Mouse (Mus musculus): ENCODE measurements around the gene Gsta2. TPM values are rescaled to one million over a fixed set of nuclear protein-coding genes. Genes with fewer than 3 reads are reported as not detected.
"Not testable (repeated sequence)": the region's sequence is repeated elsewhere in the genome, so short reads cannot be mapped to it uniquely, and the experiment has no call there.

Gene Gsta2
- polyA plus RNA-seq, 1 experiment from 2014 or later = 0.20 TPM

DNA sequence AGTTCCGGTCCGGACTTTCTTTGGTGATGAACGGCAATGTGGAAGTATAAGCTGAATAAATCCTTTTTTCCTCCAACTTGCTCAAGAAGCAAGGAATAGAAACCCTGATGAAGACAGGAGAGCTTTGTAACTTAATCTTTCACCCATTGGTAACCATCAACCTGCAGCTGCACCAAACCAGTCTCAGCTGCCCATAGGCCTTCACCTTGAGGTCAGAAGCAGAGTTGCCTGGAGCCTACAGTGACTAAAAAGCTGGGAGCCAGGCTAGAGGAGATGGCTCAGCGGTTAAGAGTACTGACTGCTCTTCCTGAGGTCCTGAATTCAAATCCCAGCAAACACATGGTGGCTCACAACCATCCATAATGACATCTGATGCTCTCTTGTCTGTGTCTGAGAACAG, 13.1 kb downstream of the Gsta2 start:
- not testable (repeated sequence) for ATAC-seq (replicated peaks; ENCODE audit: extremely low read depth, insufficient read depth, low FRiP score); H3K36me3 ChIP-seq (ENCODE audit: control insufficient read depth, insufficient read depth); H3K4me3 ChIP-seq (ENCODE audit: low read length); H3K4me1 ChIP-seq (ENCODE audit: control insufficient read depth, insufficient read depth, low read length); H3K27ac ChIP-seq (ENCODE audit: low read length); H3K9me3 ChIP-seq (replicated peaks; ENCODE audit: control insufficient read depth, low read length); H3K9ac ChIP-seq (ENCODE audit: low read length); H3K27me3 ChIP-seq (ENCODE audit: control insufficient read depth, insufficient read depth, low read length); H3K4me2 ChIP-seq (ENCODE audit: low read depth, low read length)
- WGBS = 85% methylated on average over 4 of the region's 4 CpGs

GRCm38 (mm10) chr9:78340324-78340723, 15.3 kb downstream of the Gsta2 start:
- H3K36me3 ChIP-seq (ENCODE audit: control insufficient read depth, insufficient read depth); H3K4me3 ChIP-seq (ENCODE audit: low read length); H3K4me2 ChIP-seq (ENCODE audit: low read depth, low read length); H3K27ac ChIP-seq (ENCODE audit: low read length); H3K9me3 ChIP-seq (replicated peaks; ENCODE audit: control insufficient read depth, low read length); H3K9ac ChIP-seq (ENCODE audit: low read length); H3K27me3 ChIP-seq (ENCODE audit: control insufficient read depth, insufficient read depth, low read length); H3K4me1 ChIP-seq (ENCODE audit: control insufficient read depth, insufficient read depth, low read length); ATAC-seq (replicated peaks; ENCODE audit: extremely low read depth, insufficient read depth, low FRiP score): not testable (repeated sequence)
- 15% methylated on average over 8 of the region's 8 CpGs for WGBS

GRCm38 (mm10) chr9:78337050-78337449, 18.5 kb downstream of the Gsta2 start:
- ATAC-seq (replicated peaks; ENCODE audit: extremely low read depth, insufficient read depth, low FRiP score); H3K36me3 ChIP-seq (ENCODE audit: control insufficient read depth, insufficient read depth): not testable (repeated sequence)

DNA sequence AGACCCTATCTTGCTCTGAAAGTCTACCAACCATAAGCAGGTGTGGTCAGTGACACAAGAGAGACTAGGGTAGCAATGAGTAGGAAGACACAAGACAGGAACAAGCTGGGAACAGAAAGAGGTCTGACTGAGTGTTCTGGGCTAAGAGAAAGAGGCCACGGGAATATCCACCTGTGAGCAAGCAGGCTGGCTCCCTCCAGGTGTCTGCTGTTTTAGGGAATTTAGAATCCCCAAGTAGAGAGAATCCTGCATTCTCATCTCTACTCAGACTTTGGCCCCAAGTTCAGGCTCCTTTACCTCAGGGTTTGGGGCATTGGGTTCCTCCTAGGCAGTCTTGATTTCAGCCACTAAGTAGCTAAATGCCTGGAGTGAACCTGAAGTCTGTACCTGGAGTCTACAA, 28.3 kb downstream of the Gsta2 start, which contains the start of gene Omt2b:
Gene Omt2b (plus strand): TSS at position 301 of the 400 bp plus-strand sequence.
- H3K4me2 ChIP-seq (ENCODE audit: low read depth, low read length); H3K36me3 ChIP-seq (ENCODE audit: control insufficient read depth, insufficient read depth); ATAC-seq (replicated peaks; ENCODE audit: extremely low read depth, insufficient read depth, low FRiP score); H3K27ac ChIP-seq (ENCODE audit: low read length); H3K4me1 ChIP-seq (ENCODE audit: control insufficient read depth, insufficient read depth, low read length); H3K9me3 ChIP-seq (replicated peaks; ENCODE audit: control insufficient read depth, low read length); H3K27me3 ChIP-seq (ENCODE audit: control insufficient read depth, insufficient read depth, low read length); H3K9ac ChIP-seq (ENCODE audit: low read length); H3K4me3 ChIP-seq (ENCODE audit: low read length): not testable (repeated sequence)
- 78% methylated on average over 1 of the region's 1 CpGs for WGBS

More at GRCm38 (mm10) chr9:78337050-78337449, 18.5 kb downstream of the Gsta2 start:
- not testable (repeated sequence) for H3K4me1 ChIP-seq (ENCODE audit: control insufficient read depth, insufficient read depth, low read length); H3K4me2 ChIP-seq (ENCODE audit: low read depth, low read length); H3K27ac ChIP-seq (ENCODE audit: low read length); H3K9me3 ChIP-seq (replicated peaks; ENCODE audit: control insufficient read depth, low read length); H3K4me3 ChIP-seq (ENCODE audit: low read length); H3K9ac ChIP-seq (ENCODE audit: low read length); H3K27me3 ChIP-seq (ENCODE audit: control insufficient read depth, insufficient read depth, low read length)

GRCm38 (mm10) chr9:78319499-78319898, 36.1 kb downstream of the Gsta2 start:
- 21% methylated on average over 1 of the region's 1 CpGs for WGBS
- no peak overlapping the region for H3K4me2 ChIP-seq (ENCODE audit: low read depth, low read length)
- no peaks in the 10 kb centered on the region for H3K36me3 ChIP-seq (ENCODE audit: control insufficient read depth, insufficient read depth)
- ATAC-seq (replicated peaks; ENCODE audit: extremely low read depth, insufficient read depth, low FRiP score) = no peak
- H3K9me3 ChIP-seq (replicated peaks; ENCODE audit: control insufficient read depth, low read length) = no peaks in the 10 kb centered on the region
- no peak overlapping the region for H3K27ac ChIP-seq (ENCODE audit: low read length)
- no peak overlapping the region for H3K9ac ChIP-seq (ENCODE audit: low read length)
- no peaks in the 10 kb centered on the region for H3K4me1 ChIP-seq (ENCODE audit: control insufficient read depth, insufficient read depth, low read length)
- no peak overlapping the region for H3K4me3 ChIP-seq (ENCODE audit: low read length)
- H3K27me3 ChIP-seq (ENCODE audit: control insufficient read depth, insufficient read depth, low read length) = no peaks in the 10 kb centered on the region

DNA sequence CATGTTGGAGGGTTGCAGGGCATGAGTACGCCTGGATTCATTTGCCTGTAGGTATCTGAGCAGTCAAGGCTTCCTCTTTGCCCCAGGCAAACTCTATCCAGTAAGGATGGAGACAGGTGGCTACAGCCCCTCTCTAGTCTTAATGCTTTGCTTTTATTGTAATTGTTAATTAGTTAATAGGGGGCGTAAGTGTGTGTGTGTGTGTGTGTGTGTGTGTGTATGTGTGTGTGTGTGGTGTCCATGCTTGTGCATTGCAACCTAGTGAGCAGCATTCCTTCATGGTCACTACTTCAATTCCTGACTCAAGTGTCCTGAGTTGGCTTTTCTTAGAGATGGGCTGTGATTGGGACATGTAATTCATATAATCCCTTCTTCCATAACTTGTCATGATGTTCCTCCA, 40.9 kb downstream of the Gsta2 start, which contains the start of gene Omt2a:
Gene Omt2a (minus strand): TSS at position 101 of the 400 bp plus-strand sequence.
- no peaks in the 10 kb centered on the region for H3K27me3 ChIP-seq (ENCODE audit: control insufficient read depth, insufficient read depth, low read length)
- no peak within 1 kb of the TSS for H3K9ac ChIP-seq (ENCODE audit: low read length)
- no peaks in the 10 kb centered on the region for H3K36me3 ChIP-seq (ENCODE audit: control insufficient read depth, insufficient read depth)
- no peaks in the 10 kb centered on the region for H3K4me1 ChIP-seq (ENCODE audit: control insufficient read depth, insufficient read depth, low read length)
- no peaks in the 10 kb centered on the region for H3K9me3 ChIP-seq (replicated peaks; ENCODE audit: control insufficient read depth, low read length)
- H3K4me2 ChIP-seq (ENCODE audit: low read depth, low read length) = no peak within 1 kb of the TSS
- WGBS = 70% methylated on average over 2 of the region's 2 CpGs
- H3K4me3 ChIP-seq (ENCODE audit: low read length) = no peak within 1 kb of the TSS
- H3K27ac ChIP-seq (ENCODE audit: low read length) = no peak within 1 kb of the TSS
- no peak for ATAC-seq (replicated peaks; ENCODE audit: extremely low read depth, insufficient read depth, low FRiP score)

DNA sequence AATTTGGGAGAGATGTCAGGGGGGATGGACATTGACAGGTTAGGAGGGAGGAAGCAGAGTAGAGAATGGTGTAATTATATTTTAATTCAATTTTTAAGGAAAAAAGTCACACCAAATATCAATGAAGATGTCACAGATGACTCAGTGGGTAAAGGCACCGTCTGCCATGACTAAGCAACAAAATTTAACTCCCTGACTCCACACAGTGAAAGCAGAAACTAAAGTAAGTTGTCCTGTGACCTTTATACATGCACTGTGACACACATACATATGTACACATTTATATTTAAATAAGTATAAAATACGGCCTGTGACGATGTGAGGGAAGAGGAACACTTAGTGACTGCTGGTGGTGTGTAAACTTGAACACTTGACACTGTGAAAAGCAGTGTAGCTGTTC, 47.5 kb downstream of the Gsta2 start:
- H3K4me1 ChIP-seq (ENCODE audit: control insufficient read depth, insufficient read depth, low read length); H3K9me3 ChIP-seq (replicated peaks; ENCODE audit: control insufficient read depth, low read length); H3K9ac ChIP-seq (ENCODE audit: low read length); H3K4me3 ChIP-seq (ENCODE audit: low read length); H3K36me3 ChIP-seq (ENCODE audit: control insufficient read depth, insufficient read depth); H3K27ac ChIP-seq (ENCODE audit: low read length); H3K4me2 ChIP-seq (ENCODE audit: low read depth, low read length); ATAC-seq (replicated peaks; ENCODE audit: extremely low read depth, insufficient read depth, low FRiP score); H3K27me3 ChIP-seq (ENCODE audit: control insufficient read depth, insufficient read depth, low read length): not testable (repeated sequence)
- WGBS = 79% methylated on average over 3 of the region's 3 CpGs

DNA sequence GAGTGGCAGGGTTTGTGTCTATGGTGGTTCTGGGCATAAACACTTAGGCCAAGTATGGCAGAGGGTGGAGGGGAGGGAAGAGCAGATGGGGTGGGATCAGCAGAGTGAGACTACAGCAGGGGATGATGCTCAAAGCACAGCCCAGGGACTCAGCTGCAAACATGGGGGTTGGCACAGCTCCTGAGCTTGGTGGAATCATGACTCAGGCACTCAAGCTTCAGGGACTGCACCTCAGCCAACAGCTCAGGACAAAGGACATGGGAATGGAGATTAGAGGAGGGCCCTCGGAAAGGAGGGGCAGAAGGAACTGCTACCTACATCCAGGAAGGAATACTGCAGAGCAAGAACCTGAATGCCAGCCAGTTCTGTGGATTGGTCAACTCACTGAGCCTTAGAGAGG, 56.4 kb downstream of the Gsta2 start:
- not testable (repeated sequence) for H3K9ac ChIP-seq (ENCODE audit: low read length); H3K4me2 ChIP-seq (ENCODE audit: low read depth, low read length); ATAC-seq (replicated peaks; ENCODE audit: extremely low read depth, insufficient read depth, low FRiP score); H3K36me3 ChIP-seq (ENCODE audit: control insufficient read depth, insufficient read depth); H3K27me3 ChIP-seq (ENCODE audit: control insufficient read depth, insufficient read depth, low read length); H3K9me3 ChIP-seq (replicated peaks; ENCODE audit: control insufficient read depth, low read length); H3K27ac ChIP-seq (ENCODE audit: low read length); H3K4me3 ChIP-seq (ENCODE audit: low read length); H3K4me1 ChIP-seq (ENCODE audit: control insufficient read depth, insufficient read depth, low read length)
- WGBS = 67% methylated on average over 1 of the region's 1 CpGs

- no peak overlapping the region for H3K9ac ChIP-seq (ENCODE audit: low read length)
- no peaks in the 10 kb centered on the region for H3K9me3 ChIP-seq (replicated peaks; ENCODE audit: control insufficient read depth, low read length)
- H3K27ac ChIP-seq (ENCODE audit: low read length) = no peak overlapping the region
- H3K4me2 ChIP-seq (ENCODE audit: low read depth, low read length) = no peak overlapping the region
- H3K4me3 ChIP-seq (ENCODE audit: low read length) = no peak overlapping the region
- H3K27me3 ChIP-seq (ENCODE audit: control insufficient read depth, insufficient read depth, low read length) = no peaks in the 10 kb centered on the region
- 67% methylated on average over 1 of the region's 1 CpGs for WGBS
- no peaks in the 10 kb centered on the region for H3K4me1 ChIP-seq (ENCODE audit: control insufficient read depth, insufficient read depth, low read length)
- H3K36me3 ChIP-seq (ENCODE audit: control insufficient read depth, insufficient read depth) = no peaks in the 10 kb centered on the region
- no peak for ATAC-seq (replicated peaks; ENCODE audit: extremely low read depth, insufficient read depth, low FRiP score)
Observed at GRCm38 (mm10) chr9:78298232-78298631, 57.4 kb downstream of the Gsta2 start.

DNA sequence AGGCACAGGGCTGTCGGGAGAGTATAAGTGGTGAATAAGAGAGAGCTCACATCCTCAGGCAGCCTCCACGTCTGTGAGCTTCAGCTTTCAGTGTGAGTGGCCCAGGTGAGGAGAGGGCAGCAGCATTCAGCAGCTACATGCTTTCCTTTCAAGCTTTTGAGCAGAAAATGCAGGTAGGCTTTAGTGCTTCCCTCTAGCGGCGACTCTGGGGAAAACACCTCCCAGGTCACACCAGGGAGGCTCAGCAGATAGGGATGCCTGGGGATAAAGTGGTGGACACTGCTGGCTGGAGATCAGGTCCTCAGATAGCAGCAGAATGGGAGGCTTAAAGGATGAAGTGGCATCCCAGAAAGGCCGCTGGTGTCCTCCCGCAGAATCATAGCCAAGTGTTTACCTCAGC, 59.5 kb downstream of the Gsta2 start:
- not testable (repeated sequence) for H3K27me3 ChIP-seq (ENCODE audit: control insufficient read depth, insufficient read depth, low read length); H3K36me3 ChIP-seq (ENCODE audit: control insufficient read depth, insufficient read depth); H3K27ac ChIP-seq (ENCODE audit: low read length); H3K4me2 ChIP-seq (ENCODE audit: low read depth, low read length); H3K9ac ChIP-seq (ENCODE audit: low read length); H3K4me1 ChIP-seq (ENCODE audit: control insufficient read depth, insufficient read depth, low read length); H3K9me3 ChIP-seq (replicated peaks; ENCODE audit: control insufficient read depth, low read length); H3K4me3 ChIP-seq (ENCODE audit: low read length); ATAC-seq (replicated peaks; ENCODE audit: extremely low read depth, insufficient read depth, low FRiP score)
- 7% methylated on average over 6 of the region's 6 CpGs for WGBS
